Mouse (Mus musculus): ENCODE results near the gene Gm20388.

Gm20388 gene

GRCm38 (mm10) chr8:121224709-121225108 lies 1314.1 kb downstream of the Gm20388 start:
- DNase-seq (ENCODE audit: low read depth, low spot score), result no peak

GRCm38 (mm10) chr8:121227756-121228155 lies 1317.1 kb downstream of the Gm20388 start:
- DNase-seq (ENCODE audit: low read depth, low spot score), result no peak

GRCm38 (mm10) chr8:121228892-121229291 lies 1318.3 kb downstream of the Gm20388 start:
- no peak for DNase-seq (ENCODE audit: low read depth, low spot score)

GRCm38 (mm10) chr8:121229550-121229949 lies 1318.9 kb downstream of the Gm20388 start:
- DNase-seq (ENCODE audit: low read depth, low spot score), result no peak

GRCm38 (mm10) chr8:121233196-121233595 lies 1322.6 kb downstream of the Gm20388 start:
- no peak for DNase-seq (ENCODE audit: low read depth, low spot score)

- DNase-seq (ENCODE audit: low read depth, low spot score), result no peak
These were observed 1324.3 kb downstream of the Gm20388 start for GRCm38 (mm10) chr8:121234915-121235314.

GRCm38 (mm10) chr8:121239640-121240039 lies 1329.0 kb downstream of the Gm20388 start:
- no peak for DNase-seq (ENCODE audit: low read depth, low spot score)

GRCm38 (mm10) chr8:121241761-121242552 lies 1331.3 kb downstream of the Gm20388 start:
- no peak for DNase-seq (ENCODE audit: low read depth, low spot score)

- no peak for DNase-seq (ENCODE audit: low read depth, low spot score)
These were observed 1332.0 kb downstream of the Gm20388 start for GRCm38 (mm10) chr8:121242671-121243070.

- no peak for DNase-seq (ENCODE audit: low read depth, low spot score)
These were observed 1338.2 kb downstream of the Gm20388 start for GRCm38 (mm10) chr8:121248823-121249222.

- no peak for DNase-seq (ENCODE audit: low read depth, low spot score)
These were observed 1338.8 kb downstream of the Gm20388 start for GRCm38 (mm10) chr8:121249433-121249832.

GRCm38 (mm10) chr8:121251089-121251488 lies 1340.4 kb downstream of the Gm20388 start:
- DNase-seq (ENCODE audit: low read depth, low spot score), result no peak

GRCm38 (mm10) chr8:121255727-121256265 lies 1345.2 kb downstream of the Gm20388 start:
- no peak for DNase-seq (ENCODE audit: low read depth, low spot score)

GRCm38 (mm10) chr8:121258126-121258792 lies 1347.6 kb downstream of the Gm20388 start:
- DNase-seq (ENCODE audit: low read depth, low spot score), result no peak

- DNase-seq (ENCODE audit: low read depth, low spot score), result no peak
These were observed 1352.2 kb downstream of the Gm20388 start for GRCm38 (mm10) chr8:121262728-121263389.

- DNase-seq (ENCODE audit: low read depth, low spot score), result no peak
These were observed 1352.7 kb downstream of the Gm20388 start for GRCm38 (mm10) chr8:121263390-121263775.

- no peak for DNase-seq (ENCODE audit: low read depth, low spot score)
These were observed 1353.6 kb downstream of the Gm20388 start for GRCm38 (mm10) chr8:121264260-121264659.

- DNase-seq (ENCODE audit: low read depth, low spot score), result no peak
These were observed 1360.9 kb downstream of the Gm20388 start for GRCm38 (mm10) chr8:121271542-121271941.

GRCm38 (mm10) chr8:121273195-121273594 lies 1362.6 kb downstream of the Gm20388 start:
- DNase-seq (ENCODE audit: low read depth, low spot score), result no peak

- DNase-seq (ENCODE audit: low read depth, low spot score), result no peak
These were observed 1363.0 kb downstream of the Gm20388 start for GRCm38 (mm10) chr8:121273620-121274019.

- DNase-seq (ENCODE audit: low read depth, low spot score), result no peak
These were observed 1369.8 kb downstream of the Gm20388 start for GRCm38 (mm10) chr8:121280414-121280813.

- DNase-seq (ENCODE audit: low read depth, low spot score), result no peak
These were observed 1378.7 kb downstream of the Gm20388 start for GRCm38 (mm10) chr8:121289346-121289745.

Data from retina, adult 2 months (tissue).